Mouse (Mus musculus) CH12.LX (cell line): ENCODE measurements around the gene Pmvk.

Experiments
- BHLHE40 ChIP-seq: IDR thresholded peaks from 2 replicates; pipeline ENCODE4 v1.6.1; 2011; ENCODE audit warnings: mild to moderate bottlenecking, low read depth, low read length, improper control_type of control experiment
- CHD1 ChIP-seq: IDR thresholded peaks from 2 replicates; pipeline ENCODE4 v1.6.1; 2012; ENCODE audit warnings: low read depth, low read length, improper control_type of control experiment, inconsistent platforms
- CTCF ChIP-seq, 2 experiments: IDR thresholded peaks in 1 of 2; conservative IDR thresholded peaks in 1 of 2; 2 replicates each; pipeline ENCODE4 v1.5.1; 2011 to 2012; ENCODE audit warnings: low read depth in 2 of 2, low read length in 2 of 2, improper control_type of control experiment in 1 of 2, inconsistent platforms in 1 of 2, mild to moderate bottlenecking in 1 of 2, moderate library complexity in 1 of 2
- EP300 ChIP-seq: IDR thresholded peaks from 2 replicates; pipeline ENCODE4 v1.6.1; 2011; ENCODE audit warnings: low read length, improper control_type of control experiment
- ETS1 ChIP-seq: conservative IDR thresholded peaks from 2 replicates; pipeline ENCODE4 v1.6.1; 2012; ENCODE audit warnings: low read depth, mild to moderate bottlenecking, inconsistent platforms, low read length, improper control_type of control experiment, moderate library complexity
- HCFC1 ChIP-seq: IDR thresholded peaks from 2 replicates; pipeline ENCODE4 v1.6.1; 2012; ENCODE audit warnings: low read depth, mild to moderate bottlenecking, inconsistent platforms, low read length, improper control_type of control experiment
- MAFK ChIP-seq: IDR thresholded peaks from 2 replicates; pipeline ENCODE4 v1.6.1; 2011; ENCODE audit warnings: low read length, improper control_type of control experiment; ENCODE audit not compliant: insufficient replicate concordance
- MAX ChIP-seq: IDR thresholded peaks from 2 replicates; pipeline ENCODE4 v1.6.1; 2011; ENCODE audit warnings: low read length, improper control_type of control experiment
- NRF1 ChIP-seq: IDR thresholded peaks from 2 replicates; pipeline ENCODE4 v1.6.1; 2014; ENCODE audit warnings: low read depth, mild to moderate bottlenecking, inconsistent platforms, low read length, improper control_type of control experiment, moderate library complexity
- POLR2A ChIP-seq: IDR thresholded peaks from 2 replicates; pipeline ENCODE4 v1.6.1; 2011; ENCODE audit warnings: low read depth, mild to moderate bottlenecking, improper control_type of control experiment, low read length
- SMC3 ChIP-seq: IDR thresholded peaks from 2 replicates; pipeline ENCODE4 v1.6.1; 2011; ENCODE audit warnings: low read depth, low read length, improper control_type of control experiment
- TCF12 ChIP-seq: IDR thresholded peaks from 2 replicates; pipeline ENCODE4 v1.6.1; 2014; ENCODE audit warnings: low read depth, mild to moderate bottlenecking, inconsistent platforms, low read length, improper control_type of control experiment
- USF1 ChIP-seq: IDR thresholded peaks from 2 replicates; pipeline ENCODE4 v1.6.1; 2014; ENCODE audit warnings: low read depth, mild to moderate bottlenecking, inconsistent platforms, low read length, improper control_type of control experiment
- ZC3H11A ChIP-seq: IDR thresholded peaks from 2 replicates; pipeline ENCODE4 v1.6.1; 2012; ENCODE audit warnings: low read depth, mild to moderate bottlenecking, inconsistent platforms, low read length, improper control_type of control experiment

DNA sequence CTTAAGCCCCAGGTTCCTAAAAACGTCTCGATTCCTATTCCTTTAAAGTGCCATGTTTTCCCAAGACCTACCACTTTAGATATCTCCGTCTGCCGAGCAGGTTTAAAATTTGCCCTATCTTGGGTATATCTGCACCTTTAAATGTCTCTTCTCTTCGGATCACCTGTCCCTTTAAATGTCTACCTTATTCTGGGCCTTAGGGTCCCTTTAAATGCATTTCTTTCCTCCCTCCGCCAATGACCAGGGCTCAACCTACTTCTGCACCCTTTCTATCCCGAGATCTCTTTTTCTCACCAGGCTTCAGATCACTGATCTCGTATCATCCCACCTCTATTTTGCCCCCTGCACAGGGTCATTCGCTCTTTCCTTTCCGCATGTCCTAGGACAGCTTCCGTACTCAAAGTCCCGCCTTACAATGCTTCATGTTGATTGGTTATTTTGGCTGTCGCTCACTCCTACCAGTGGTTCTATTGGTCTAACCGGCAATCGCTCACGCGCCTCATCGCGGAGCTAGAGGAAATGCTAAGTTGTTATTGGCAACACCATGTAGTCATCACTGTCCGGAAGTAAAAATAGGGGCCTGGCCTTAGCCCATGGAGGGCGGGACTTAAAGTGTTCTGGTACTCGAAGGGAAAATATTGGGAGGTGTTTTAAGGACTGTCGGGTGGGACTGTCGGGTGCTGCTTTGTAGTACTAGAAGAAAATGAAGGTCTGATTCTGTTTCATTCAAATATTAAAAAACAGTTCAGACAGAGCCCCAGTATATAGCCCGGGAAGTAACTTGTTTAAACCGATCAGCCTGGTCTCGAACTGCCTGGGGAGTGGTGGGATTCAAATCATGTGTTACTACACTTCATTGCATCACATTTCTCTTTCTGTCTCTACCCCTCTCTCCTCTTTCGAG, 42.6 kb upstream of the Pmvk start, which contains the start of gene Flad1:
- TF ChIP-seq POLR2A, result peak; percentile 67
- no peak for TF ChIP-seq CHD1
- TF ChIP-seq TCF12, result peak; percentile 52
- no peak for TF ChIP-seq CTCF (conservative IDR thresholded peaks at IDR 0.05 in 1 of 2, IDR thresholded peaks at IDR 0.05 in 1 of 2; ENCODE audit: low read depth in 2 of 2, low read length in 2 of 2)
- TF ChIP-seq ETS1, result no peak
- TF ChIP-seq ZC3H11A, result no peak
- no peak for TF ChIP-seq MAX
- TF ChIP-seq MAFK, result no peak
- no peak for TF ChIP-seq BHLHE40
- no peak for TF ChIP-seq EP300
- TF ChIP-seq NRF1, result peak; percentile 66
- no peak for TF ChIP-seq SMC3
- TF ChIP-seq USF1, result no peak
- peak; percentile 87 for TF ChIP-seq HCFC1
